Comparison of ENCODE assay signal across 27 mouse cellular contexts in the genomic region with DNA sequence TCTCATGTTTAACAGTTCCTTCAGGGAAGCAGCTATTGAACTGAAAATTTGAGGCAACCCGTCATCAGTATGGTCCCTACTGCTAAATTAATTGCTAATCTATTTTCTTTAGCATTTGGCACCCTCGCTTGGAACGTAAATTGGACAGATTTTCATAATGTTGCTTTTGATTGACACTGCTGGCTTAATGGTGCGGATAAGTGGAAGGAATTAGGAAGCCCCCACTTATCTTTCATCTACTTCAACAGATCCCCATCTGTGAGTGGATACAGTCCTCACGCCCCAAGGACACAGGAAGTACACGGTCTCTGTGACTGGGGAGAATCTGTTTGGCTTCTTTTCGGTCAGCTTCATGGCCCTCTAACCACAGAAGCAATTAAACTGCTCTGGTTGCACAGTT.
DNase-seq lines count a peak whose midpoint lies in the region; ATAC-seq and TF ChIP-seq lines count a peak whose summit lies in the region.
"Had no signal": no experiment of that assay in that cellular context is flagged by ENCODE, and none has a peak within 500 bp of the region (broad histone marks: within the 10 kb centered on the region; RNA-seq: fewer than 3 reads in every experiment).

No protein-coding gene starts in this region.

- H3K9me3 ChIP-seq in midbrain, postnatal 0 days (ENCODE audit: low read length): no peaks in the 10 kb centered on the region
- H3K9me3 ChIP-seq in midbrain, embryonic 16.5 days (replicated peaks; ENCODE audit: control insufficient read depth, low read length, poor library complexity, severe bottlenecking): no peaks in the 10 kb centered on the region
- no peaks in the 10 kb centered on the region for H3K9me3 ChIP-seq in forebrain, embryonic 15.5 days
- H3K9me3 ChIP-seq: embryonic facial prominence, embryonic 13.5 days; heart, embryonic 13.5 days; kidney, embryonic 15.5 days; liver, embryonic 12.5 days; midbrain, embryonic 12.5 days had no signal

- 56% methylated on average over 7 of the region's 7 CpGs for WGBS in midbrain, postnatal 0 days
- WGBS in midbrain, embryonic 16.5 days: 46% methylated on average over 7 of the region's 7 CpGs
- 19% methylated on average over 7 of the region's 7 CpGs for WGBS in forebrain, embryonic 15.5 days

- TF ChIP-seq CTCF in midbrain, postnatal 0 days (IDR thresholded peaks at IDR 0.05): no peak

- peak; percentile 44 for DNase-seq in heart, adult 11 months
- no peak for DNase-seq in heart, adult 18-20 months
- peak; percentile 14 for DNase-seq in midbrain, postnatal 0 days (ENCODE audit: low spot score)
- DNase-seq in natural killer cell, adult 2 months (ENCODE audit: low spot score in 2 of 2): no peak
- no peak for DNase-seq in cerebellum, postnatal 14 days
- DNase-seq: adrenal gland, postnatal 14 days; cerebellum, adult 11-12 months; cerebellum, adult 9-11 months; gastrocnemius, postnatal 14 days; heart, postnatal 10 days; kidney, adult 18-20 months; kidney, postnatal 25 days; liver, postnatal 0 days; lung, postnatal 36 days; right cerebral cortex, postnatal 4 days; thymus, adult 2 months; thymus, postnatal 36 days had no signal

- no peaks in the 10 kb centered on the region for H3K27me3 ChIP-seq in midbrain, postnatal 0 days (ENCODE audit: insufficient read depth, low read length)
- H3K27me3 ChIP-seq in midbrain, embryonic 16.5 days (ENCODE audit: control insufficient read depth, insufficient read depth, low read depth, low read length): no peaks in the 10 kb centered on the region
- H3K27me3 ChIP-seq in forebrain, embryonic 15.5 days: no peaks in the 10 kb centered on the region
- H3K27me3 ChIP-seq: heart, embryonic 13.5 days; kidney, embryonic 15.5 days; liver, embryonic 12.5 days had no signal

- H3K4me1 ChIP-seq in midbrain, postnatal 0 days (ENCODE audit: insufficient read depth, low read length): no peaks in the 10 kb centered on the region
- peaks cover 9% of the 10 kb centered on the region; the same call in 1 of the 2 replicates for H3K4me1 ChIP-seq in midbrain, embryonic 16.5 days (ENCODE audit: control insufficient read depth, insufficient read depth, low read length)
- H3K4me1 ChIP-seq in forebrain, embryonic 15.5 days: peaks cover 24% of the 10 kb centered on the region
- H3K4me1 ChIP-seq: liver, embryonic 12.5 days; midbrain, embryonic 12.5 days had no signal

- no peak overlapping the region for H3K9ac ChIP-seq in midbrain, postnatal 0 days (replicated peaks; ENCODE audit: low read length, poor library complexity, severe bottlenecking)
- H3K9ac ChIP-seq in midbrain, embryonic 16.5 days (ENCODE audit: low read depth, low read length): no peak overlapping the region
- H3K9ac ChIP-seq in forebrain, embryonic 15.5 days (replicated peaks): no peak overlapping the region
- H3K9ac ChIP-seq: embryonic facial prominence, embryonic 13.5 days; heart, embryonic 13.5 days; kidney, embryonic 15.5 days; liver, embryonic 12.5 days; liver, postnatal 0 days; midbrain, embryonic 12.5 days had no signal

- H3K36me3 ChIP-seq in midbrain, postnatal 0 days (ENCODE audit: insufficient read depth, low read length): no peaks in the 10 kb centered on the region
- H3K36me3 ChIP-seq in midbrain, embryonic 16.5 days (ENCODE audit: control insufficient read depth, insufficient read depth, low read length): no peaks in the 10 kb centered on the region
- no peaks in the 10 kb centered on the region for H3K36me3 ChIP-seq in forebrain, embryonic 15.5 days
- H3K36me3 ChIP-seq: embryonic facial prominence, embryonic 13.5 days; heart, embryonic 13.5 days; kidney, embryonic 15.5 days; liver, embryonic 12.5 days; midbrain, embryonic 12.5 days had no signal

- no peak overlapping the region for H3K4me3 ChIP-seq in midbrain, postnatal 0 days (ENCODE audit: low read depth, low read length)
- no peak overlapping the region for H3K4me3 ChIP-seq in midbrain, embryonic 16.5 days (ENCODE audit: low read depth, low read length)
- no peak overlapping the region for H3K4me3 ChIP-seq in forebrain, embryonic 15.5 days
- H3K4me3 ChIP-seq: embryonic facial prominence, embryonic 13.5 days; erythroblast, embryonic 14.5 days; heart, embryonic 13.5 days; kidney, embryonic 15.5 days; layer of hippocampus, adult 2 months; liver, embryonic 12.5 days; midbrain, embryonic 12.5 days had no signal

- no peak for ATAC-seq in midbrain, postnatal 0 days (ENCODE audit: low FRiP score)
- no peak for ATAC-seq in midbrain, embryonic 16.5 days
- 0 out of 2 replicates have a peak, but pooled peaks have one; percentile 42 for ATAC-seq in forebrain, embryonic 15.5 days (replicated peaks)
- ATAC-seq: CD4-positive, CD25-positive, alpha-beta regulatory T cell, adult 4 months; liver, embryonic 12.5 days; liver, postnatal 0 days had no signal

- no peak overlapping the region for H3K27ac ChIP-seq in midbrain, postnatal 0 days (ENCODE audit: low read depth, low read length)
- H3K27ac ChIP-seq in midbrain, embryonic 16.5 days (ENCODE audit: low read length): no peak overlapping the region
- H3K27ac ChIP-seq in forebrain, embryonic 15.5 days (replicated peaks): peak overlapping the region; percentile 35
- H3K27ac ChIP-seq: embryonic facial prominence, embryonic 13.5 days; heart, embryonic 13.5 days; kidney, embryonic 15.5 days; layer of hippocampus, adult 2 months; liver, embryonic 12.5 days; midbrain, embryonic 12.5 days had no signal

- H3K4me2 ChIP-seq in midbrain, postnatal 0 days (ENCODE audit: low read depth, low read length, poor library complexity, severe bottlenecking): no peak overlapping the region
- H3K4me2 ChIP-seq in midbrain, embryonic 16.5 days (ENCODE audit: low read length): no peak overlapping the region
- H3K4me2 ChIP-seq in forebrain, embryonic 15.5 days (replicated peaks): no peak overlapping the region
- H3K4me2 ChIP-seq: embryonic facial prominence, embryonic 13.5 days; heart, embryonic 13.5 days; kidney, embryonic 15.5 days; liver, embryonic 12.5 days; midbrain, embryonic 12.5 days had no signal

Comparison
In these comparisons a context has a peak if more than half of its experiments do, and no peak if none do; other contexts are left out.
1. DNase-seq: peak in heart, adult 11 months (single experiment) and midbrain, postnatal 0 days (single experiment); none in heart, adult 18-20 months (0 of 2), natural killer cell, adult 2 months (0 of 2) and cerebellum, postnatal 14 days (0 of 2).